Mouse (Mus musculus): ENCODE results near the gene Cyb561d1.

The Cyb561d1 gene

DNA sequence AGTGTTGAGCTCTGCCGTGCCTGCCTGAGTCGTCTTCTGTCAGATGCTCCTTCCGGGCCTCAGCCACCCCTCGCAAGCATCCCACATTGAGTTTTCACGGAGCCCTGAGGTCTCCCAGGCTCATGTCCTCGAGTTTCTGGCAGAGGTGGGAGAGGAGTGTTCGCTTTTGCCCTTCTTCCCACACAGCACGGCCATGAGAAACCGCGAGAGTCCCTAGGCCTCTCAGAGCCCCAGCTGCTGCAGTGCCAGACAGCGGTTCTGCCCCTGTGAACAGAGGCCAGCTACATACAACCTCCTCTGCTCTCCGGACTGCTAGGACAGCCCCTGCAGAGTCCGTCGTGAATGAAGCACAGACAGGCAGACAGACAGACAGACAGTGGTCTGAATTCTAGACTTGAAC is 33.5 kb downstream of the Cyb561d1 start:
- DNase-seq (ENCODE audit: low spot score) = no peak

- DNase-seq (ENCODE audit: low spot score) = peak; percentile 17
These were observed 34.4 kb downstream of the Cyb561d1 start for GRCm38 (mm10) chr3:108166486-108167211.

DNA sequence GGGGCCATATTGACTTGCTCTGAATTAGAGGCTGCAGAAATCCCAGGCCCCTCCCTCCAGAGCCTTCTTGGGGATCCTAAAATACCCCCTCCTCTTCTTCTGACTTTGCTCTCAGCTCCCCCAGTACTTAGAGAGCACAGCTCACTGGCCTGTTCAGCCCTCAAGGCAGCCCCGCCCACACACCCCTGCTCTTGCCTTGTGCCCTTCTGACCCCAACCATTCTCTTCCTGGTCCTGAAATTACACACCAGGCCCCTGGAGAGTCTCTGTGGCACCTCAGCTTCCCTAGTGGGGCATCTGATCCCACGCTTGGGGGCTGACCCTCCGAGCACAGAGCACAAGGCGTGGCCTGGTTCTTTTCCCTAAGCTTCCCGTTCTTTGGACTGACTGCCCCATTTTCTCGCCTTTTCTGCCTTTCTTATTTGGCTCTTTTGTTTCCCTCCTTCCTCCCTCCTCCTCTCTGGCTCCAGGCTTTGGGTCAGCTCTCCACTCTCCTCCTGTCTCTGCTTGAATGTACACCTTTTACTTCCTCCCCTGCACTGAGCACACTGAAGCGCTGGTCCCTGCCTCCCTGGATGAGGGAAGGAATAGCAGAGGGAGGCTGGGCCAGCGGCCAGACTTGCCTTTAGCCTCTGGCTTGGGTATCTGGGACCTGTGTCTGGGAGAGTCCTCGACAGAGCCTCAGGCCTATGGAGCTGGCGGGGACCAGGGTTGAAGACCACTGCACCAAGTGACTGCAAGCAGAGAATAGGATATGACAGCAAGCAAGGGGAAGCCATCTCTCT is 35.3 kb downstream of the Cyb561d1 start:
- no peak for DNase-seq (ENCODE audit: low spot score)

DNA sequence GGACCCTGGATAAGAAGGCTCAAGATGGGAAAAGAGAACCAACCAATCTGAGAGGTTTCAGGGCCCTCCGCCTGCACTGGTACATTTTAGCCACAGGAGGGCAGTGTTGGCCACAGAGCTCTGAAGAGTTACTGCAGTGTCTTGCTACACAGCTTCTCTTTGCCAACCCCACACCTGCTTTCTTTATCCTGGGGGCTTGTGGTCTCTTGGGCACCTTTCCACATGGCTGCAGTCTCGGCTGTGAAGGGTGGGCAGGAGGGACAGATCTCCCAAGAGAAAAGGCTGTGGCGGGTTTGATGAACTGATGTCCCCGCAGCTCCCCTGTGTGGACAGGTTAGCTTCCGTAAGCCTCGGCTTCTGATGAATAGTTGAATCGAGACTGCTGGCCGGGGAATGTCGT is 36.2 kb downstream of the Cyb561d1 start:
- DNase-seq (ENCODE audit: low spot score) = peak; percentile 61

DNA sequence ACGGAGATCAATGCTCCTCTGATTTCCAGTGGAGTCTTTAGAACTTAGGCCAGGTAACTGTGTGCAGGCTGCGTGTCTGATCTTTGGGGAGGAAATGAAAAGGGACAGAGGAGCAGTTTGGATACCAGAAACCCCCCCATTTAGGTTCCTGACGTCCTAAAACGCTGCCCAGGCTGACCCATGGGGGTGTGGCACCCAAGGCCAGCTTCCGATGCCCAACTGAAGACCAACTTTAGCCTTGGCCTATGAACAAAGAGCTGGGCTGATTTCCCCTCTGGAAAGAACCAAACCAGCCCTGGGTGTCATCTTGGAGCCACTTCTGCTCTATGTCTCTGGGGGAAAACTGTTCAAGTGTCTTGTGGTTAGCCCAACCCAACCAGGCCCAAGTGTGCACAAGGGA is 36.9 kb downstream of the Cyb561d1 start:
- no peak for DNase-seq (ENCODE audit: low spot score)

- no peak for DNase-seq (ENCODE audit: low spot score)
These were observed 42.5 kb downstream of the Cyb561d1 start for GRCm38 (mm10) chr3:108158383-108159037.

DNA sequence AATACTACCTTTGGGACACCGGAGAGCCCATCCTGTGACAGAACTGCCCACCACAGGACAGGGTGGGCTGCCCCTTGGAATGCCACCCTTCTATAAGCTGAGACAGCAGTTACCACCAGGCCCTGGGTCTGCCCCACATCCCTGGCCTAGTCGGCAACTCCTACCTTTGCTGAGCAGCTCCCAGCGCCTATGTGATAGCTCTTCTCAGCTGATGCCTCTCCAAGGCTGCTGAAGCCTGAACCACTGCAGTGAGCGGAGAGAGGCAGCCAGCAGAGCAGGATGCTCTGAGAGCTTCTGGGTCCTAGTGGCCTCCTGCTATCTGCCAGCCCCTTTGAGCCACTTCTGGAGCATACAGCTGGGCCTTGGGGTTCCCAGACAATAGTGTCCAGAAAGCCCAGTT is 46.4 kb downstream of the Cyb561d1 start, which contains the start of gene Gpr61:
Gene Gpr61, minus strand, starts transcription at position 227 of the 400 bp plus-strand sequence.
- DNase-seq (ENCODE audit: low spot score) = no peak

- DNase-seq (ENCODE audit: low spot score) = no peak
These were observed 48.7 kb downstream of the Cyb561d1 start for GRCm38 (mm10) chr3:108152290-108152689.

DNA sequence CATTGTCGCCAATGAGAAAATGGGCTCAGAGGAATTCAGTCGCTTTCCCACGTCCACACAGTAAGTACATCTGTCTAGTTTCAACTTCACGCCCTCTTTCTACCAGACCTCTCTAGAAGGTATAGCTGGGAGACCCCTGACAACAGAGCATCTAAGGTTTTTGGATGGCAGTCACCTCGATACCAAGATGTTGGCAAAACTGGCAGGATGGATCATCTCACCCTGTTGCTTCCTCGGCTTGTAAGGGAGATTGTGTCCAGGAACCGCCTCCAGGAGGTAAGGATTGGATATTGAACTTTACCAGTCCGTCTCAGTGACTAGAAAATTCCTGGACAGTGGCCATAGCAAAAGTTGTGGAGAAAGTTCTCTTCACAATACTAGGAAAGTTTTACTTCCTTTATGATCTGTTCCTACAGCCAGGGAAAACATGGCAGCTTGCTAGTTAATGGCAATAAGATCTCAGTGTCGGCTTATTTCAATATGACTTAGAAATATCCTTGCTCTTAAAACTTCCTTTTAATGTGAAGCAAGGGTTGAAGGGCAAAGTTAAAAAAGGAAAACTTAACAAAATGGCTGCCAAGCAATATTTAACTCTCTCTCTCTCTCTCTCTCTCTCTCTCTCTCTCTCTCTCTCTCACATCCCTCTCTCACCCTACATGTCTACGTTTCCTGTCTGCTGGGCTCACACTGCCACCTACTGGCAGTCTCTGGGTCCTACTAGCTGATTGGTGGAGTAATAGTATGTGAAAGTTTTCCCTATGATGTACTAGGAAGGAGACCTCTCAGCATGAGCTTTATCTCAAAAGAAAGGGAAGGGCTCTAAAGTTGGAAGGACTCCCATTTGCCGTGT is 53.4 kb downstream of the Cyb561d1 start:
- DNase-seq (ENCODE audit: low spot score) = peak; percentile 86

DNA sequence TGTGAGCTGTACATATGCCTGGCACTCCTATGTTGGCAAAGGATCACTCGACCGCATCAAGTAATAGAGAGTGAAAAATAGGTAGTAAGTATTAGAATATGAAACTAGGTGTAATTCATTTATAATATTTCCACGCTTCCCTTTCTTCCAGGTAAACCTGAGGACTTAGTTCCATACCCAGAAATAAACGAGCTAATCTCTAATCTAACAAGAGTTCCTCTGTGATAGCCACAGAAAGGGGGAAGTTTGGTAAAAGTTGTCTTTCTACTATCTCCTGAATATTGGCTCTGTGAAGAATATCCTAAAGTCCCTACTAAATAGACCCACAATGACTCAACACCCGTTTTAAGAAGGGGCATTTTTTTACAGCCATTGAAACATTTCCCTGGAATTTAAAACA is 54.3 kb downstream of the Cyb561d1 start:
- no peak for DNase-seq (ENCODE audit: low spot score)

Data from yolk sac, embryonic 10.5 days (tissue).